In genomic region chr13:45577366-45577765, GRCm38 (mm10) we compare ENCODE assay signal across 16 mouse cellular contexts.
DNase-seq lines count a peak whose midpoint lies in the region; ATAC-seq and TF ChIP-seq lines count a peak whose summit lies in the region.
"Had no signal": no experiment of that assay in that cellular context is flagged by ENCODE, and none has a peak within 500 bp of the region (broad histone marks: within the 10 kb centered on the region; RNA-seq: fewer than 3 reads in every experiment).

No protein-coding gene starts in this region.

- no peaks in the 10 kb centered on the region for H3K9me3 ChIP-seq in hindbrain, embryonic 12.5 days (replicated peaks)
- no peaks in the 10 kb centered on the region for H3K9me3 ChIP-seq in hindbrain, embryonic 10.5 days
- no peaks in the 10 kb centered on the region for H3K9me3 ChIP-seq in limb, embryonic 15.5 days
- no peaks in the 10 kb centered on the region for H3K9me3 ChIP-seq in limb, embryonic 10.5 days (replicated peaks)
- H3K9me3 ChIP-seq: liver, embryonic 12.5 days; megakaryocyte, embryonic 14.5 days had no signal

- H3K36me3 ChIP-seq in heart, adult 2 months (ENCODE audit: control insufficient read depth, insufficient read depth, low read length), result no peaks in the 10 kb centered on the region
- no peaks in the 10 kb centered on the region for H3K36me3 ChIP-seq in hindbrain, embryonic 12.5 days
- no peaks in the 10 kb centered on the region for H3K36me3 ChIP-seq in hindbrain, embryonic 10.5 days
- H3K36me3 ChIP-seq in limb, embryonic 15.5 days, result no peaks in the 10 kb centered on the region
- H3K36me3 ChIP-seq in limb, embryonic 10.5 days, result no peaks in the 10 kb centered on the region
- H3K36me3 ChIP-seq in myocyte (ENCODE audit: control insufficient read depth, insufficient read depth), result no peaks in the 10 kb centered on the region
- H3K36me3 ChIP-seq: liver, embryonic 12.5 days had no signal

- TF ChIP-seq CTCF in heart, adult 2 months (IDR thresholded peaks at IDR 0.05), result no peak

- ATAC-seq in hindbrain, embryonic 12.5 days (ENCODE audit: low FRiP score), result no peak
- ATAC-seq in limb, embryonic 15.5 days (ENCODE audit: insufficient number of reproducible peaks, low FRiP score, low TSS enrichment, low read depth), result no peak
- ATAC-seq: forebrain, embryonic 16.5 days; intestine, postnatal 0 days; liver, embryonic 12.5 days had no signal

- no peak for TF ChIP-seq EP300 in heart, adult 2 months (IDR thresholded peaks at IDR 0.05; ENCODE audit: insufficient read depth, low read depth, low read length)

- intact Hi-C loops in heart, adult 2 months (cut with DNase I), result loop anchor here (2.0 kb wide), 1 partner anchor 103 kb away; no protein-coding TSS in a partner anchor
- intact Hi-C loops in heart, postnatal 14 days (cut with DNase I), result loop anchor here (2.0 to 10.0 kb wide), 2 partner anchors 57 to 587 kb away; no protein-coding TSS in a partner anchor

- H3K4me3 ChIP-seq in heart, adult 2 months, result no peak overlapping the region
- no peak overlapping the region for H3K4me3 ChIP-seq in hindbrain, embryonic 12.5 days
- H3K4me3 ChIP-seq in hindbrain, embryonic 10.5 days, result no peak overlapping the region
- H3K4me3 ChIP-seq in limb, embryonic 15.5 days, result no peak overlapping the region
- H3K4me3 ChIP-seq in limb, embryonic 10.5 days, result no peak overlapping the region
- H3K4me3 ChIP-seq in myocyte, result no peak overlapping the region
- H3K4me3 ChIP-seq: liver, embryonic 12.5 days; megakaryocyte, embryonic 14.5 days had no signal

- H3K4me2 ChIP-seq in hindbrain, embryonic 12.5 days (replicated peaks), result no peak overlapping the region
- H3K4me2 ChIP-seq in limb, embryonic 15.5 days, result no peak overlapping the region
- H3K4me2 ChIP-seq in myocyte (ENCODE audit: low read depth), result no peak overlapping the region
- H3K4me2 ChIP-seq: liver, embryonic 12.5 days had no signal

- H3K4me1 ChIP-seq in heart, adult 2 months (ENCODE audit: control insufficient read depth, insufficient read depth, low read length), result peaks cover 16% of the 10 kb centered on the region
- H3K4me1 ChIP-seq in hindbrain, embryonic 12.5 days, result peaks cover 16% of the 10 kb centered on the region
- H3K4me1 ChIP-seq in hindbrain, embryonic 10.5 days (replicated peaks), result peaks cover 25% of the 10 kb centered on the region
- H3K4me1 ChIP-seq in limb, embryonic 15.5 days, result peaks cover 17% of the 10 kb centered on the region
- H3K4me1 ChIP-seq in limb, embryonic 10.5 days, result peaks cover 13% of the 10 kb centered on the region

- no peak for TF ChIP-seq POLR2A in heart, adult 2 months (IDR thresholded peaks at IDR 0.05; ENCODE audit: insufficient read depth, low read depth, low read length)
- TF ChIP-seq POLR2A in myocyte (IDR thresholded peaks at IDR 0.05; ENCODE audit: insufficient read length, low read depth), result no peak

- H3K79me2 ChIP-seq in heart, adult 2 months (replicated peaks; ENCODE audit: control insufficient read depth, insufficient read depth, low read length), result no peaks in the 10 kb centered on the region
- H3K79me2 ChIP-seq in myocyte (ENCODE audit: control insufficient read depth, insufficient read depth), result no peaks in the 10 kb centered on the region

- H3ac ChIP-seq in myocyte (ENCODE audit: control insufficient read depth, insufficient read length), result no peak overlapping the region

- 35% methylated on average over 5 of the region's 5 CpGs for WGBS in heart, adult 2 months
- WGBS in hindbrain, embryonic 12.5 days, result 36% methylated on average over 5 of the region's 5 CpGs
- 59% methylated on average over 5 of the region's 5 CpGs for WGBS in hindbrain, embryonic 10.5 days
- WGBS in limb, embryonic 15.5 days, result 57% methylated on average over 5 of the region's 5 CpGs
- WGBS in limb, embryonic 10.5 days, result 76% methylated on average over 5 of the region's 5 CpGs

- peak overlapping the region; percentile 16 for H3K27ac ChIP-seq in heart, adult 2 months
- H3K27ac ChIP-seq in hindbrain, embryonic 12.5 days, result peak overlapping the region; percentile 2; the same call in 1 of the 2 replicates
- H3K27ac ChIP-seq in hindbrain, embryonic 10.5 days, result no peak overlapping the region
- 0 out of 2 replicates have a peak overlapping the region, but pooled peaks have one; percentile 18 for H3K27ac ChIP-seq in limb, embryonic 15.5 days
- H3K27ac ChIP-seq in limb, embryonic 10.5 days, result no peak overlapping the region
- H3K27ac ChIP-seq: liver, embryonic 12.5 days had no signal

- DNase-seq in heart, adult 2 months, result no peak
- no peak for DNase-seq in heart, postnatal 14 days
- DNase-seq in hindbrain, embryonic 10.5 days (ENCODE audit: low spot score), result no peak
- DNase-seq in limb, embryonic 10.5 days (ENCODE audit: low spot score), result no peak
- DNase-seq: cerebellum, adult 2 months; cerebellum, postnatal 36 days; gastrocnemius, postnatal 36 days; right cerebral cortex, postnatal 25 days; thymus, postnatal 36 days had no signal

- H3K27me3 ChIP-seq in heart, adult 2 months (ENCODE audit: control insufficient read depth, insufficient read depth, low read length), result no peaks in the 10 kb centered on the region
- no peaks in the 10 kb centered on the region for H3K27me3 ChIP-seq in hindbrain, embryonic 12.5 days
- no peaks in the 10 kb centered on the region for H3K27me3 ChIP-seq in hindbrain, embryonic 10.5 days (ENCODE audit: insufficient read depth, poor library complexity, severe bottlenecking)
- no peaks in the 10 kb centered on the region for H3K27me3 ChIP-seq in limb, embryonic 15.5 days
- H3K27me3 ChIP-seq in limb, embryonic 10.5 days (ENCODE audit: low read depth, poor library complexity, severe bottlenecking), result no peaks in the 10 kb centered on the region
- H3K27me3 ChIP-seq in myocyte (ENCODE audit: control insufficient read depth, insufficient read depth, insufficient read length), result no peaks in the 10 kb centered on the region
- H3K27me3 ChIP-seq: liver, embryonic 12.5 days; megakaryocyte, embryonic 14.5 days had no signal

- no peak overlapping the region for H3K9ac ChIP-seq in heart, adult 2 months (ENCODE audit: low read depth, low read length)
- no peak overlapping the region for H3K9ac ChIP-seq in hindbrain, embryonic 12.5 days
- H3K9ac ChIP-seq in limb, embryonic 15.5 days, result no peak overlapping the region
- H3K9ac ChIP-seq: liver, embryonic 12.5 days had no signal

TF ChIP-seq in myocyte, 11 proteins besides CTCF, POLR2A, EP300 and RAD21:
- TF ChIP-seq CEBPB (IDR thresholded peaks at IDR 0.05; ENCODE audit: insufficient read depth, poor library complexity, severe bottlenecking) (no peak), REST (IDR thresholded peaks at IDR 0.05; ENCODE audit: insufficient read depth, insufficient read length) (no peak), SRF (IDR thresholded peaks at IDR 0.05; ENCODE audit: control insufficient read depth, insufficient read length, low read depth) (no peak), MYOD1 (IDR thresholded peaks at IDR 0.05; ENCODE audit: control insufficient read depth in 1 of 3, insufficient read length in 2 of 3, low read depth in 2 of 3) (peak in 2 of 3 experiments; percentile 29 to 55)

Comparison
In these comparisons a context has a peak if more than half of its experiments do, and no peak if none do; other contexts are left out.
1. H3K27ac ChIP-seq: peak in heart, adult 2 months (single experiment), hindbrain, embryonic 12.5 days (single experiment) and limb, embryonic 15.5 days (single experiment); none in hindbrain, embryonic 10.5 days (single experiment) and limb, embryonic 10.5 days (single experiment).